Mouse (Mus musculus) ES-Bruce4 (cell line): Measurements from ENCODE around the gene Ddx47.
A peak's percentile ranks its signal among the peaks of the same experiment; 100 is the strongest.

ENCODE experiments used
- CTCF ChIP-seq: IDR thresholded peaks from one replicate; pipeline ENCODE4 v1.8.1; 2011; ENCODE audit warnings: low read depth, low read length
- EP300 ChIP-seq: IDR thresholded peaks from 2 replicates; pipeline ENCODE4 v1.6.1; 2011; ENCODE audit warnings: low read depth, low read length; ENCODE audit not compliant: insufficient read depth
- POLR2A ChIP-seq: IDR thresholded peaks from one replicate; pipeline ENCODE4 v1.8.1; 2011; ENCODE audit warnings: low read length; ENCODE audit not compliant: insufficient read depth

DNA sequence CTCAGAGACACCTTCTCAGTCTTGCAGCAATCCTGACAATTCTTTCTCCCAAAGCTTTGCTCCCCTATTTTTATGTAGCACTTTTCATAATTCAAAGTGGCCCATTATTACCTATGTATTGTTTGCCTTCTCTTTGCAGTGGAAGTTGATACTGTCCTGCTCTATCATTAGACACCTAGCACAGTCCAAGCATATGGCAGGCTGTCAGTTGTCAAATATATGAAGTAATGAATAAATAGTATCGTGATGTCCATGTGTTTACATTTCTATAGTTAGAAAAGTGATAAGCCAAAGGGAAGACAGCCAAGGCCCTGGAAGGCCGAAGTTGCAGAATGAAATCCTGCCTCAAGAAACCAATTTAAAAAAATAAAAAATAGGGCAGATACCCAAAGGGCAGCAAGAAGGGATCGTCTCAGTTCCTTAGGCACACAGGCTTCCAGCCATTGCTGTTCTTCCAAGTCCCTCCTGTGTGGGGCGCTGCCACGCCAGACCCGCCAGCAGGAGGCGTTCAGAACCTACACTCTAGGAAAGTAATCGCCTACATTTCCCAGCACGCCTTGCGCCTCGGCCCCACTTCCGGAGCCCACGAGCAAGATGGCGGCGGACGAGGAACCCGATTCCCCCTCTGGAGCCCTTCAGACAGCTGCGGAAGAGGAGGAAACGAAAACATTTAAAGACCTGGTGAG, at the start of gene Ddx47:
- TF ChIP-seq EP300: 0 out of 2 replicates have a peak, but pooled peaks have one; percentile 52
- TF ChIP-seq CTCF: peak; percentile 99
- TF ChIP-seq POLR2A: no peak
